Mouse (Mus musculus): Measurements from ENCODE around the gene Tex33. TPM values are rescaled to one million over a fixed set of nuclear protein-coding genes. Genes with fewer than 3 reads are reported as not detected.

Tex33 gene
- polyA plus RNA-seq, 1 experiment from 2014 or later, result not detected

Small RNAs within 50 kb of the gene (microRNA-seq; reads per million reads assigned to microRNA genes)
- gene Mir7676-2, result not detected

Other genes starting within 250 kb of the Tex33 start
- 105 and 108 TPM in 2 replicates for gene Ift27, start 221.8 kb downstream of the Tex33 start, polyA plus RNA-seq (2014; fragmentation: Nextera tagmentation; extraction: Ambion mirVana)
- gene Pvalb, start 189.5 kb downstream of the Tex33 start, polyA plus RNA-seq (2014; fragmentation: Nextera tagmentation; extraction: Ambion mirVana), result 6.8 and 8.7 TPM in 2 replicates
- gene Ncf4, start 151.1 kb downstream of the Tex33 start, polyA plus RNA-seq (2014; fragmentation: Nextera tagmentation; extraction: Ambion mirVana), result 1.5 and 2.7 TPM in 2 replicates
- gene Csf2rb2, start 90.2 kb downstream of the Tex33 start, polyA plus RNA-seq (2014; fragmentation: Nextera tagmentation; extraction: Ambion mirVana), result 0.21 and 0.33 TPM in 2 replicates
- gene Csf2rb, start 70.2 kb downstream of the Tex33 start, polyA plus RNA-seq (2014; fragmentation: Nextera tagmentation; extraction: Ambion mirVana), result 0.47 and 1.1 TPM in 2 replicates
- 21.4 and 23.7 TPM in 2 replicates for gene Tst, start 10.0 kb upstream of the Tex33 start, polyA plus RNA-seq (2014; fragmentation: Nextera tagmentation; extraction: Ambion mirVana)
- 3.2 and 4.2 TPM in 2 replicates for gene Mpst, start 10.5 kb upstream of the Tex33 start, polyA plus RNA-seq (2014; fragmentation: Nextera tagmentation; extraction: Ambion mirVana)
- gene Kctd17, start 32.7 kb upstream of the Tex33 start, polyA plus RNA-seq (2014; fragmentation: Nextera tagmentation; extraction: Ambion mirVana), result 134 and 141 TPM in 2 replicates
- 0.48 and 1.1 TPM in 2 replicates for gene Tmprss6, start 72.7 kb upstream of the Tex33 start, polyA plus RNA-seq (2014; fragmentation: Nextera tagmentation; extraction: Ambion mirVana)
- 0.14 and 0.20 TPM in 2 replicates for gene Il2rb, start 99.4 kb upstream of the Tex33 start, polyA plus RNA-seq (2014; fragmentation: Nextera tagmentation; extraction: Ambion mirVana)
- 9.5 and 11.0 TPM in 2 replicates for gene C1qtnf6, start 135.5 kb upstream of the Tex33 start, polyA plus RNA-seq (2014; fragmentation: Nextera tagmentation; extraction: Ambion mirVana)
- gene Sstr3, start 148.8 kb upstream of the Tex33 start, polyA plus RNA-seq (2014; fragmentation: Nextera tagmentation; extraction: Ambion mirVana), result 0.34 and 0.64 TPM in 2 replicates
- gene Rac2, start 176.9 kb upstream of the Tex33 start, polyA plus RNA-seq (2014; fragmentation: Nextera tagmentation; extraction: Ambion mirVana), result 6.3 and 8.1 TPM in 2 replicates
- 2.5 and 3.8 TPM in 2 replicates for gene Cyth4, start 201.1 kb upstream of the Tex33 start, polyA plus RNA-seq (2014; fragmentation: Nextera tagmentation; extraction: Ambion mirVana)